Mouse (Mus musculus) embryonic facial prominence, embryonic 12.5 days (tissue): ENCODE data around the gene Desi2. TPM values are rescaled to one million over a fixed set of nuclear protein-coding genes. Genes with fewer than 3 reads are reported as not detected.
"Not testable (repeated sequence)": the region's sequence is repeated elsewhere in the genome, so short reads cannot be mapped to it uniquely, and the experiment has no call there.

ENCODE experiments used
- ATAC-seq: fragments of 200-750 bp; cut with Nextera tagmentation; 2 replicates; pipeline ENCODE4 v1.8.0; 2017; ENCODE audit not compliant: insufficient number of reproducible peaks, insufficient read depth, low FRiP score, low TSS enrichment
- H3K27ac ChIP-seq: fragments of 300-500 bp; sonication (generic); 2 replicates; pipeline ENCODE4 v1.5.1; 2016; ENCODE audit warnings: mild to moderate bottlenecking
- H3K27me3 ChIP-seq: fragments of 300-500 bp; sonication (generic); 2 replicates; pipeline ENCODE4 v1.6.1; 2016; ENCODE audit warnings: mild to moderate bottlenecking, moderate library complexity
- H3K36me3 ChIP-seq: fragments of 300-500 bp; sonication (generic); 2 replicates; pipeline ENCODE4 v1.6.1; 2016; ENCODE audit warnings: mild to moderate bottlenecking
- H3K4me1 ChIP-seq: fragments of 300-500 bp; sonication (generic); 2 replicates; pipeline ENCODE4 v1.6.1; 2016
- H3K4me2 ChIP-seq: fragments of 300-500 bp; sonication (generic); replicated peaks from 2 replicates; pipeline ENCODE4 v1.6.1; 2016; ENCODE audit warnings: mild to moderate bottlenecking, moderate library complexity
- H3K4me3 ChIP-seq: fragments of 300-500 bp; sonication (generic); 2 replicates; pipeline ENCODE4 v1.5.1; 2016; ENCODE audit warnings: mild to moderate bottlenecking
- H3K9ac ChIP-seq: fragments of 300-500 bp; sonication (generic); 2 replicates; pipeline ENCODE4 v1.6.1; 2016; ENCODE audit warnings: mild to moderate bottlenecking, moderate library complexity
- H3K9me3 ChIP-seq: fragments of 300-500 bp; sonication (generic); 2 replicates; pipeline ENCODE4 v1.6.1; 2016; ENCODE audit warnings: mild to moderate bottlenecking, moderate library complexity
- WGBS: fragments of 180-500 bp; shearing (Covaris S2); methylation state at CpG from one replicate; pipeline ENCODE4 v1.1.7; 2016; 5-methylcytosine and 5-hydroxymethylcytosine counted together
- polyA plus RNA-seq: library from polyadenylated mRNA; unstranded; fragments of >200 nt; fragmentation: Nextera tagmentation; extraction: Ambion mirVana; gene quantifications from 2 replicates; pipeline ENCODE4 v1.2.1, GENCODE M21; 2016

Desi2 gene
- polyA plus RNA-seq: 24.3 and 24.9 TPM in 2 replicates

- ATAC-seq: peak; percentile 99
- not testable (repeated sequence) for H3K9me3 ChIP-seq, H3K36me3 ChIP-seq, H3K27me3 ChIP-seq, H3K4me1 ChIP-seq
- H3K27ac ChIP-seq: 0 out of 2 replicates have a peak within 1 kb of the TSS, but pooled peaks have one; percentile 46
- peak within 1 kb of the TSS; percentile 63 for H3K4me3 ChIP-seq
- H3K9ac ChIP-seq: peak within 1 kb of the TSS; percentile 53
- under 1% methylated on average over 37 of the region's 37 CpGs for WGBS
- peak within 1 kb of the TSS; percentile 57 for H3K4me2 ChIP-seq
These were observed at the start of gene Desi2 for GRCm38 (mm10) chr1:178187216-178187791. Gene Desi2 (plus strand): TSS chr1:178187417.

DNA sequence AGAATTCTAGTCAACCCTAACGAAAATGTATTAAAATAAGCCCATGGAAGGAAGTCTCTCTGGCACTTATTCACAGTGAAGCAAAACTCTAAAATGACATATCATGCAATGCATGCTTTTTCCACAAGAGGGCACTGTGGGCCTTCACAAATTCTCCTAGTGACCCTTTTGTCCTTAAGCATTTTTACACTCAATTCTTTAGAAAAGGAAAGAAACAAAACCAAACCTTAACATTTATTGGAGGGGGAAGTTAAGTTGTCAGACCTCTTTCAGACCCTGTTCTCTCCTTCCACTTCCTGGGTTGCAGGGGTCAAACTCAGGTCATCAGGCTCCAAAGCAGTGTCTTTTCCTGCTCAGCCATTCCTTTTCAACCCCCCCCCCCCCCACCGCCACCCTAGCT lies 40.7 kb upstream of the Desi2 start:
- not testable (repeated sequence) for ATAC-seq, H3K4me3 ChIP-seq, H3K27ac ChIP-seq, H3K4me1 ChIP-seq, H3K36me3 ChIP-seq, H3K9me3 ChIP-seq, H3K27me3 ChIP-seq, H3K9ac ChIP-seq, H3K4me2 ChIP-seq
- 27% methylated on average over 2 of the region's 2 CpGs for WGBS

DNA sequence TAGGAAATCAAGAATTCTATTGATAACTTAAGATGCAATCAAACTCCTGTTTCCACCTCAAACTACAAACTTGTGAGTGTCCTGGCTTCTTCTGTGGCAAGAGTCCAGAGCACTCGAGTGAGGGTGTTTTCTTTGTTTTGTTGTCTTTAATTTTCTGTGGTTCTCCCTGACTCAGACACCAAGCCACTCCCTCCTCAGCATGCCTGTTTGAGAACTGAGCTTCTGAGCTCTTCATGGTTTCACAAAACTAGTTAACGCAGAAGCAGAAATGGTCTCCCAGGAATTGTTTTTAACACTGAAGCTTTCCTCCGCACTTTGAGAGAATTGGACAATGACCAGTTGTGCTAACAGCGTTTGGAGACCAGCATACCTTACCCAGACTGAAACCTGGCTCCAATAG lies 40.3 kb upstream of the Desi2 start:
- not testable (repeated sequence) for H3K36me3 ChIP-seq, ATAC-seq, H3K4me1 ChIP-seq, H3K4me3 ChIP-seq, H3K4me2 ChIP-seq, H3K9ac ChIP-seq, H3K9me3 ChIP-seq, H3K27ac ChIP-seq, H3K27me3 ChIP-seq
- 40% methylated on average over 4 of the region's 4 CpGs for WGBS

DNA sequence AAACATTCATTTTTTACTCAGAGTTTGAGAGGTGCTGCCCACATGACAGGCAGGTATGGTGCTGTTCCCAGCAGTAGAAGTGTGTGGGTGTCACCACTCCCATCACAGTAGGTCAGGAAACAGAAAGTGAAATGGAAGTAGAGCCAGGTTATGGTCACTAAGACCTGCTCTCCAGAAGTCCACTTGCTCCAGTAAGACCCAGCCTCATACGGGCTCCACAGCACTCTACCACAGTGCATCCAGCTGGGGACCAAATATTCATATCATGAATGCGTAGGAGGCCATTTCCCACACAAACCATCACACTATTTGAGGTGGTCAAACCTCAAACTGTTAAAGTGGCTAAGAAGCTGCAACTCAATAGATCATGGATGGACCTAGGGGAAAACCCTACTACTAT lies 5.0 kb upstream of the Desi2 start:
- no peaks in the 10 kb centered on the region for H3K27me3 ChIP-seq
- H3K4me2 ChIP-seq: no peak overlapping the region
- H3K4me3 ChIP-seq: no peak overlapping the region
- no peak overlapping the region for H3K27ac ChIP-seq
- H3K36me3 ChIP-seq: no peaks in the 10 kb centered on the region
- no peaks in the 10 kb centered on the region for H3K9me3 ChIP-seq
- H3K9ac ChIP-seq: no peak overlapping the region
- no peak for ATAC-seq
- no peaks in the 10 kb centered on the region for H3K4me1 ChIP-seq
- WGBS: 85% methylated on average over 2 of the region's 2 CpGs

DNA sequence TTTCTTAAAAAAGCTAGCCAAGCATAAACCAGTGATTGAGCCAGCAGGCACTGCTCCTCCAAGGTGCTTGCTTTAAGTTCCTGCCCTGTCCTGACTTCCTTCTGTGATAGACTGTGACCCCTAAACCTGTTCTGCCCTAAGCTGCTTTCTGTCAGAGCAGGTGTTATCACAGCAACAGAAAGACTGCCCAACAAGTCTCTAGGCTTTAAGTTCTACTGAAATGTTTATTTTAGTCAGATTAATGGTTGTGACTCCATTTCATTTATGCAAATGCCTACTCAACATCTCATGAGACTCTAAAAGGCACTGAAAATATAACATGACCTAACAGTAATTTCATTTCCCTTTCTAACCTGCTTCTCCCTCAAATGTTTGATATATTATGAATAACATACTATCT lies 1.6 kb upstream of the Desi2 start:
- Histone ChIP-seq H3K27ac (no peak overlapping the region), H3K4me1 (peaks cover 9% of the 10 kb centered on the region; the same call in 1 of the 2 replicates), H3K4me3 (no peak overlapping the region), H3K9me3 (no peaks in the 10 kb centered on the region), H3K27me3 (no peaks in the 10 kb centered on the region), H3K4me2 (no peak overlapping the region), H3K9ac (no peak overlapping the region), H3K36me3 (no peaks in the 10 kb centered on the region)
- ATAC-seq: no peak

- H3K4me2 ChIP-seq: peak overlapping the region; percentile 44
- not testable (repeated sequence) for H3K4me1 ChIP-seq, H3K9me3 ChIP-seq, H3K27me3 ChIP-seq, H3K36me3 ChIP-seq
- peak overlapping the region; percentile 53 for H3K9ac ChIP-seq
- H3K4me3 ChIP-seq: peak overlapping the region; percentile 63
- 0 out of 2 replicates have a peak overlapping the region, but pooled peaks have one; percentile 46 for H3K27ac ChIP-seq
- under 1% methylated on average over 23 of the region's 38 CpGs for WGBS
- ATAC-seq: peak; percentile 84
These were observed 593 bp downstream of the Desi2 start for GRCm38 (mm10) chr1:178187810-178188209.

DNA sequence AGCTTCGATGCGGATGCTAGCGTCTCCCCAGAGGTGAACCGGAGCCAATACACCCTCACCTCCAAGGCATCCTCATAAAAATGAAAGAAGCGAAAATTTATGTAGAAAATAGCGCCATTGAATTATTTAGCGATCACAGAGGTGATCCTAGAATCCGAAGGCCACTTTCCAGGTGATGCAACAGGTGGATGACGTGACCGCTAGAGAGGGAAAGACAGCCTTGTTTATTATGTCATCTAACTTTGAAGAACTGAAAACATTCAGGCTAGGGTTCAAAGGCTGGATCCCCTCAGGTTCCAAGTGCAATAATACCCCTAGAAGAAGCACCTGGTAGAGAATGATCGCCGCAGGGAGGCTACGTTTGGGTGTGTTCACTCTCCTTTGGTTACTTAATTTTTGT lies 1.2 kb downstream of the Desi2 start:
- peak overlapping the region; percentile 57 for H3K4me2 ChIP-seq
- ATAC-seq: no peak
- no peak overlapping the region for H3K27ac ChIP-seq
- H3K27me3 ChIP-seq: no peaks in the 10 kb centered on the region
- peak overlapping the region; percentile 35 for H3K4me3 ChIP-seq
- 6% methylated on average over 13 of the region's 13 CpGs for WGBS
- peaks cover 9% of the 10 kb centered on the region; the same call in 1 of the 2 replicates for H3K4me1 ChIP-seq
- H3K9me3 ChIP-seq: no peaks in the 10 kb centered on the region
- H3K9ac ChIP-seq: no peak overlapping the region; the same call in 1 of the 2 replicates
- H3K36me3 ChIP-seq: no peaks in the 10 kb centered on the region

- no peak overlapping the region for H3K4me2 ChIP-seq
- H3K4me1 ChIP-seq: no peaks in the 10 kb centered on the region
- H3K4me3 ChIP-seq: no peak overlapping the region
- H3K27me3 ChIP-seq: no peaks in the 10 kb centered on the region
- 89% methylated on average over 10 of the region's 10 CpGs for WGBS
- no peak for ATAC-seq
- H3K9ac ChIP-seq: no peak overlapping the region
- H3K27ac ChIP-seq: no peak overlapping the region
- H3K36me3 ChIP-seq: no peaks in the 10 kb centered on the region
- no peaks in the 10 kb centered on the region for H3K9me3 ChIP-seq
These were observed 18.6 kb downstream of the Desi2 start for GRCm38 (mm10) chr1:178205701-178206325.

GRCm38 (mm10) chr1:178207856-178208255 lies 20.6 kb downstream of the Desi2 start:
- H3K27me3 ChIP-seq: not testable (repeated sequence)

GRCm38 (mm10) chr1:178209966-178210365 lies 22.7 kb downstream of the Desi2 start:
- Histone ChIP-seq H3K9ac (no peak overlapping the region), H3K9me3 (no peaks in the 10 kb centered on the region), H3K27me3 (no peaks in the 10 kb centered on the region), H3K36me3 (no peaks in the 10 kb centered on the region), H3K27ac (no peak overlapping the region), H3K4me3 (no peak overlapping the region), H3K4me2 (no peak overlapping the region), H3K4me1 (no peaks in the 10 kb centered on the region)
- ATAC-seq: no peak

More at GRCm38 (mm10) chr1:178207856-178208255, 20.6 kb downstream of the Desi2 start:
- WGBS: 79% methylated on average over 4 of the region's 4 CpGs
- not testable (repeated sequence) for H3K27ac ChIP-seq, H3K36me3 ChIP-seq, H3K4me3 ChIP-seq, H3K9me3 ChIP-seq, H3K4me1 ChIP-seq, H3K9ac ChIP-seq, H3K4me2 ChIP-seq, ATAC-seq

- Histone ChIP-seq H3K9ac (no peak overlapping the region), H3K4me2 (no peak overlapping the region), H3K27ac (no peak overlapping the region), H3K9me3 (no peaks in the 10 kb centered on the region), H3K36me3 (no peaks in the 10 kb centered on the region), H3K27me3 (no peaks in the 10 kb centered on the region), H3K4me1 (no peaks in the 10 kb centered on the region), H3K4me3 (no peak overlapping the region)
- ATAC-seq: no peak
These were observed 29.9 kb downstream of the Desi2 start for GRCm38 (mm10) chr1:178217157-178217556.

DNA sequence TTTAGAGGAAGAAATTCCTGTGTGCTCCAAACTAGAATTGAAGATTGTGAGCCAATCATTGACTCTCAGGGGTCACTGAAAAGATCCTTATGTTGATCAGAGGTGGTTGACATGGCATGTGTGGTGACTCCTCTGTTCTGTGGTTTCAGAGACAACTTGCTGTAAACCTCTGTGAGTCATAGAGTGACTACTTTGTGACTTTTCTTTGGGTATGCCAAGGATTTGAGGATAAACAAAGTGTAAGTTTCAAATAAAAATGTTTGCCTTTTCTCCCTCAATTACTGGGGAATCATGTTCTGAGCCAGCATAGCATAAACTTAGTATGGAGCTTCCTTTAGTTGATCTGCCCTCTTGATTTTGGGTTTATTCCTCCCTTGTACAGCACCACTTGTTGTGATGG lies 31.1 kb downstream of the Desi2 start:
- Histone ChIP-seq H3K9ac (no peak overlapping the region), H3K4me3 (no peak overlapping the region), H3K4me1 (no peaks in the 10 kb centered on the region), H3K4me2 (no peak overlapping the region), H3K27ac (no peak overlapping the region), H3K9me3 (no peaks in the 10 kb centered on the region), H3K36me3 (no peaks in the 10 kb centered on the region), H3K27me3 (no peaks in the 10 kb centered on the region)
- ATAC-seq: no peak
